7 mouse cellular contexts compared by ENCODE assay signal in genomic region chr4:114907056-114907917, GRCm38 (mm10). TPM values are rescaled to one million over a fixed set of nuclear protein-coding genes. Genes with fewer than 3 reads are reported as not detected.
A peak's percentile ranks its signal among the peaks of the same experiment; 100 is the strongest.
DNase-seq lines count a peak whose midpoint lies in the region; ATAC-seq lines count a peak whose summit lies in the region.

No protein-coding gene starts in this region.

- peak overlapping the region; percentile 65 for H3K27ac ChIP-seq in embryonic facial prominence, embryonic 13.5 days
- H3K27ac ChIP-seq in intestine, embryonic 15.5 days: no peak overlapping the region
- H3K27ac ChIP-seq in midbrain, embryonic 15.5 days: no peak overlapping the region

- ATAC-seq in embryonic facial prominence, embryonic 13.5 days (ENCODE audit: insufficient number of reproducible peaks, insufficient read depth, low FRiP score, low TSS enrichment, low read depth): no peak
- ATAC-seq in intestine, embryonic 15.5 days: no peak
- no peak for ATAC-seq in midbrain, embryonic 15.5 days (replicated peaks)

- 1% methylated on average over 74 of the region's 74 CpGs for WGBS in embryonic facial prominence, embryonic 13.5 days
- 4% methylated on average over 74 of the region's 74 CpGs for WGBS in intestine, embryonic 15.5 days
- 1% methylated on average over 71 of the region's 74 CpGs for WGBS in midbrain, embryonic 15.5 days

- peak; percentile 13 for DNase-seq in thymus, postnatal 14 days
- no peak for DNase-seq in thymus, adult 18-20 months
- no peak for DNase-seq in urinary bladder, adult 2 months (ENCODE audit: low spot score)
- DNase-seq in left cerebral cortex, adult 9 months (ENCODE audit: low spot score in 2 of 2): no peak

- peaks cover 100% of the 10 kb centered on the region for H3K27me3 ChIP-seq in embryonic facial prominence, embryonic 13.5 days
- H3K27me3 ChIP-seq in intestine, embryonic 15.5 days (replicated peaks): peaks cover 95% of the 10 kb centered on the region
- peaks cover 84% of the 10 kb centered on the region for H3K27me3 ChIP-seq in midbrain, embryonic 15.5 days (replicated peaks)

- H3K4me3 ChIP-seq in embryonic facial prominence, embryonic 13.5 days: peak overlapping the region; percentile 51
- H3K4me3 ChIP-seq in intestine, embryonic 15.5 days (replicated peaks): peak overlapping the region; percentile 56
- peak overlapping the region; percentile 30 for H3K4me3 ChIP-seq in midbrain, embryonic 15.5 days

- H3K4me2 ChIP-seq in embryonic facial prominence, embryonic 13.5 days: peak overlapping the region; percentile 69
- H3K4me2 ChIP-seq in intestine, embryonic 15.5 days (replicated peaks): peak overlapping the region; percentile 96
- H3K4me2 ChIP-seq in midbrain, embryonic 15.5 days: peak overlapping the region; percentile 52

- no peaks in the 10 kb centered on the region for H3K36me3 ChIP-seq in embryonic facial prominence, embryonic 13.5 days
- H3K36me3 ChIP-seq in intestine, embryonic 15.5 days: no peaks in the 10 kb centered on the region
- H3K36me3 ChIP-seq in midbrain, embryonic 15.5 days (replicated peaks): no peaks in the 10 kb centered on the region

- H3K9me3 ChIP-seq in embryonic facial prominence, embryonic 13.5 days: no peaks in the 10 kb centered on the region
- no peaks in the 10 kb centered on the region for H3K9me3 ChIP-seq in intestine, embryonic 15.5 days
- H3K9me3 ChIP-seq in midbrain, embryonic 15.5 days: no peaks in the 10 kb centered on the region

- H3K4me1 ChIP-seq in embryonic facial prominence, embryonic 13.5 days: peaks cover 19% of the 10 kb centered on the region
- peaks cover 22% of the 10 kb centered on the region for H3K4me1 ChIP-seq in intestine, embryonic 15.5 days (replicated peaks)
- H3K4me1 ChIP-seq in midbrain, embryonic 15.5 days: peaks cover 26% of the 10 kb centered on the region

- H3K9ac ChIP-seq in embryonic facial prominence, embryonic 13.5 days: peak overlapping the region; percentile 73
- H3K9ac ChIP-seq in intestine, embryonic 15.5 days: peak overlapping the region; percentile 44; the same call in 1 of the 2 replicates
- no peak overlapping the region for H3K9ac ChIP-seq in midbrain, embryonic 15.5 days

RNA-seq across cellular contexts. Expression of gene Foxd2, which starts 1.4 kb away (rescaled TPM):
- polyA plus RNA-seq in embryonic facial prominence, embryonic 13.5 days (2015; fragmentation: Nextera tagmentation; extraction: Ambion mirVana): 1.8 and 2.0 TPM in 2 replicates
- polyA plus RNA-seq in intestine, embryonic 15.5 days (2015; fragmentation: Nextera tagmentation; extraction: Ambion mirVana): 0.64 and 0.88 TPM in 2 replicates
- polyA plus RNA-seq in midbrain, embryonic 15.5 days (2015; fragmentation: Nextera tagmentation; extraction: Ambion mirVana): 0.46 and 0.88 TPM in 2 replicates
- polyA plus RNA-seq in urinary bladder, adult 2 months (2012; rRNA removed): 0.66 and 0.97 TPM in 2 replicates

RNA-seq across cellular contexts. Expression of gene Foxe3, which starts 18.5 kb away (rescaled TPM):
- not detected in 2 replicates for polyA plus RNA-seq in embryonic facial prominence, embryonic 13.5 days (2015; fragmentation: Nextera tagmentation; extraction: Ambion mirVana)
- polyA plus RNA-seq in intestine, embryonic 15.5 days (2015; fragmentation: Nextera tagmentation; extraction: Ambion mirVana): not detected in 2 replicates
- polyA plus RNA-seq in midbrain, embryonic 15.5 days (2015; fragmentation: Nextera tagmentation; extraction: Ambion mirVana): 0.27 and 0.34 TPM in 2 replicates
- not detected in 2 replicates for polyA plus RNA-seq in urinary bladder, adult 2 months (2012; rRNA removed)
